Mouse (Mus musculus): ENCODE measurements at regions not wholly inside any gene's neighbourhood (a gene's known extent, or its start where the extent isn't known, plus 50 kb on each side); places are given as distances from the start of the nearest gene placed in this dataset.

DNA sequence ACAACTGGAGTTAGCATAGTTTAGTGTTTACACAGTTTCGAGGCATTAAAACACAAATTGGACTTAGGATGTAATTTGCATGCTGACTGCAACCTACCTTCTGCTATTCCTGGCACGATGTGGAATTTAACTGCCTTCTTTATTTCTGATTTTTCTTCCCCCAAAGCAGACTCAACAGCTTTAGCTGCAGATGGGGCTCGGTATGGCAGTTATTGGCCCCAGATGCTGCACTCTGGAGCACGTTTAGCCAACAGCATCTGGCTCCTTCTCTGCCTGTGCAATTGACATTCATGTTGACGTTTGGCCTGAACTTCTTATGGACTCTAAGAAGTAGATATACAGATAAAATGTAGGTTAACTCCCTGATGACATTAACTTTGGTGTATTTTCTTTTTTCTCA is 625.8 kb upstream of the Gm597 start:
- DNase-seq (ENCODE audit: low spot score in 2 of 2): peak in 1 of 2 experiments; percentile 20

DNA sequence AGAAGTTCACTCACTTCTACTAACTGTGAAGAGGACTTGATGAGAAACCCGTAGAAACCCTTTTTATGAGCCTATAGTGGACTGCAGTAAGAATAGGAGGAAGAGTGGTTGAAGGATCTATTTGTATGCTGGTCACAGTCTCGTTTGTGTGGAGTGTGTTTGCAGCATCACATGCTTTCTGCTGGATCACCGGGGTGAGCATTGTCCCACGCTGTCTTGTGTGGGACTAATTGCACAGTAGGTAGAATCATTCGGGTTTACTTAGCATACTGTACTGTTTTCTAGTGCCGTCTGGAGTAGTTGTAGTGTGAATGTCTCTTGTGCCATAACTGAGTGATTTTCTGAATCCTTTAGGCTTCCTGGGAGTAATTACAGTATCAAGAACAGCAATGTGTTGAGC is 624.1 kb upstream of the Gm597 start:
- no peak for DNase-seq (ENCODE audit: low spot score in 2 of 2)

DNA sequence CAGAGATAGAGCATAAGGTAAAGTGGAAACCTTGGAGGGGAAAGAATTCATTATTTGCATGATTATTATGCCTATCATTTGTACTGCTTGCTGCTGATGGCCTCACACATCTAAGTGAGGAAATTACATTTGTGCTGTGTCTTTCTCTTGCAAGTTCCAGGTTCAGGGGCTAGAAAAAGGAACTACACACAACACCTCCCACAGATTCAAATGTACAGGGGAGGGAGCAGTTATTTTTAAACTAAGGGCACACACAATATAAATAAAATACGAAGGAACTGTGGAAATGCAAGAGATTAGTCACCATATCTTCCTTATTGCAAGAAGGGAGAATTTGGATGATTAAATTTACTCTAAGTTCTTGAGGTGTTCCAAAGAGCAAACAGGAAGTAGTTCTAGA is 583.7 kb upstream of the Gm597 start:
- no peak for DNase-seq (ENCODE audit: low spot score in 2 of 2)

DNA sequence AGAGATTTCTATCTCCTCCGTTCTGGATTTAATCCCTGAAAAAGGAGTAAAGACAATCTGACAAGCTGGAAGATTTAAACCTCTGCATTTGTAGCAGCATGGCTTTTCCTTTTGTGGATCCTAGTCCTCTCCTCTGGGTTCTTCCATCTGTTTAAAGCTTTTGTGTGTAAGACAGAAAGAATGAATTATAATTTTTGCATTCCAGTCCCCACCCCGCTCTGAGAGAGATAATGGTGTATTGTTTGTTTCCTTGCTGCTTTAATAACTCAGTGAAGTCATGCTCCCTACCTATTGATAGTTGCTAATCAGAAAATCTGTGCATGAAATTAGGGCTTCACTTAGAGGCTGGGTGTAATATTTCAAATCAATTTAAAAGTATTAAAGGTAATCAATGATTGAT is 561.5 kb upstream of the Gm597 start:
- no peak for DNase-seq (ENCODE audit: low spot score in 2 of 2)

DNA sequence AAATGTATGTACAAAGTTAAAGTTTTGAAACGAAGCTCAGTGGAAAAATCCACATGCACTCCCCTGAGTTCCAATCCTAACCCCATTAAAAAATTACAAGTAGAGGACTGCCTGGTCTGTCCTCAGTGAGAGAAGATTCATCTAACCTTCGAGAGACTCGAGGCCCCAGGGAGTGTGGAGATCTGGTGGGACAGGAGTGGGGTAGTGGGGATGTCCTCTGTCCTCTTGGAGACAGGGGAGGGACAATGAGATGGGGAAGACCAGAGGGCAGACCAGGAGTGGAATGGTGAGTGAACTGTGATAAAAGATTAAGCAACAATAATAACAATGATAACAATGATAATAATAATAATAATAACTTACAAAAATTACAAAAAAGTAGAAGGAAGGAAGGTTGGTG is 560.9 kb upstream of the Gm597 start:
- DNase-seq (ENCODE audit: low spot score in 2 of 2): no peak

DNA sequence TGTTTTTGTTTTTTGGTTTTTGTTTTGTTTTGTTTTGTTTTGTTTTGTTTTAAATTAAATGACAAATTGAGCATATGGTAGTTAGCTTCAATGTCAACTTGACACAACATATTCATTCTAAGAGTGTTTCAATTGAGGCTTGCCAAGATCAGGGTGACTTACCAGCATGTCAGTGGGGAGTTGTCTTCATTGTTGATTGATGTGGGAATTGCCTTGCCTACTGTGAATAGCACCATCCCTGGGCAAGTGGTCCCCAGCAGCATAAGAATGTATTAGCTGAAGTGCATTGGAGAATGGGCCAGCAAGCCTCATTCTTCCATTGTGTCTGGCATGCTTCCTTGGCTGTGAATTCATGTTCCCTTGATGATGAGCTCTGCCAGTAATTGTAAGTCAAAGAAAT is 548.9 kb upstream of the Gm597 start:
- no peak for DNase-seq (ENCODE audit: low spot score in 2 of 2)
